Mouse (Mus musculus) forebrain, embryonic 14.5 days (tissue): ENCODE data around the gene Dnm3. TPM values are rescaled to one million over a fixed set of nuclear protein-coding genes. Genes with fewer than 3 reads are reported as not detected.
A peak's percentile ranks its signal among the peaks of the same experiment; 100 is the strongest.

Experiments
- ATAC-seq: fragments of 200-750 bp; cut with Nextera tagmentation; 2 replicates; pipeline ENCODE4 v1.8.0; 2017; ENCODE audit warnings: mild to moderate bottlenecking, moderate library complexity
- DNase-seq: peaks from one replicate; pipeline ENCODE4 v3.0.0-alpha.2; 2015; ENCODE audit warnings: low spot score
- H3K27ac ChIP-seq: fragments of 300-500 bp; sonication (generic); 2 replicates; pipeline ENCODE4 v1.5.1; 2014; ENCODE audit warnings: low read depth, mild to moderate bottlenecking, control low read depth, low read length, moderate library complexity
- H3K27me3 ChIP-seq: fragments of 300-500 bp; sonication (generic); replicated peaks from 2 replicates; pipeline ENCODE4 v1.6.1; 2014; ENCODE audit warnings: low read length, control low read depth, mixed read lengths; ENCODE audit not compliant: control insufficient read depth, insufficient read depth
- H3K36me3 ChIP-seq: fragments of 300-500 bp; sonication (generic); 2 replicates; pipeline ENCODE4 v1.6.1; 2014; ENCODE audit warnings: low read length, control low read depth; ENCODE audit not compliant: control insufficient read depth, insufficient read depth
- H3K4me1 ChIP-seq: fragments of 300-500 bp; sonication (generic); 2 replicates; pipeline ENCODE4 v1.6.1; 2014; ENCODE audit warnings: antibody characterized with exemption, low read length, control low read depth; ENCODE audit not compliant: control insufficient read depth, insufficient read depth
- H3K4me2 ChIP-seq: fragments of 300-500 bp; sonication (generic); 2 replicates; pipeline ENCODE4 v1.6.1; 2014; ENCODE audit warnings: mild to moderate bottlenecking, control low read depth, low read length
- H3K4me3 ChIP-seq: fragments of 300-500 bp; sonication (generic); 2 replicates; pipeline ENCODE4 v1.5.1; 2014; ENCODE audit warnings: low read depth, low read length, control low read depth
- H3K9ac ChIP-seq: fragments of 300-500 bp; sonication (generic); 2 replicates; pipeline ENCODE4 v1.6.1; 2014; ENCODE audit warnings: mild to moderate bottlenecking, low read length, control low read depth, moderate library complexity
- H3K9me3 ChIP-seq: fragments of 300-500 bp; sonication (generic); replicated peaks from 2 replicates; pipeline ENCODE4 v1.6.1; 2016; ENCODE audit warnings: low read length, control low read depth, mixed read lengths; ENCODE audit not compliant: control insufficient read depth
- WGBS: fragments of 180-500 bp; shearing (Covaris S2); extraction: QIAGEN DNeasy Blood & Tissue Kit; methylation state at CpG from one replicate; pipeline ENCODE4 v1.1.7; 2014; 5-methylcytosine and 5-hydroxymethylcytosine counted together
- polyA plus RNA-seq: library from polyadenylated mRNA; unstranded; fragments of >200 nt; fragmentation: Nextera tagmentation; extraction: Ambion mirVana; gene quantifications from 2 replicates; pipeline ENCODE4 v1.2.1, GENCODE M21; 2014

Gene Dnm3
- polyA plus RNA-seq, 1 experiment from 2014 or later: 20.6 TPM

- H3K9ac ChIP-seq: no peak overlapping the region
- H3K9me3 ChIP-seq: no peaks in the 10 kb centered on the region
- H3K27ac ChIP-seq: no peak overlapping the region
- H3K4me1 ChIP-seq: no peaks in the 10 kb centered on the region
- no peak overlapping the region for H3K4me3 ChIP-seq
- no peak for DNase-seq
- WGBS: 76% methylated on average over 8 of the region's 8 CpGs
- no peaks in the 10 kb centered on the region for H3K27me3 ChIP-seq
- no peak for ATAC-seq
- H3K36me3 ChIP-seq: no peaks in the 10 kb centered on the region
- H3K4me2 ChIP-seq: no peak overlapping the region
Measured at GRCm38 (mm10) chr1:162043788-162044717, 433.8 kb downstream of the Dnm3 start.

DNA sequence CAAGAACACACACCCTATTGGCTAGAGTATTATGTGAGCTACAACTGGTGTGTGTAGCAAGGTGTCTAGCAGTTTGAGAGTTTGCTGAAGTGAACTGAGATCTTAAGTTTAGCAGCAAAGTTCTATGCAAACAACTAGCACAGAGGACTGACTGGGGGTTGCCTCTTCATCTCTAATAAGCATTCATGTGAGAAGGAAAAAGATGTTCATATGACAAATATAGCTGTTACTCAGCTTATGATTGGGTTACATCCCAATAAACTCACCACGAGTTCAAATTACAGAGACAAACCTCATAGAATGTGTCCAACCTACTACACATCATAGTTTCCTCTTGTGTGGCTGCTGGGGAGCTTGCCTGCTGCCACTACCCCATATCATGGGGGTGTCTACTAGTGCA lies 434.6 kb downstream of the Dnm3 start:
- Histone ChIP-seq H3K4me3 (no peak overlapping the region), H3K36me3 (no peaks in the 10 kb centered on the region), H3K9me3 (no peaks in the 10 kb centered on the region), H3K9ac (no peak overlapping the region), H3K4me1 (no peaks in the 10 kb centered on the region), H3K27me3 (no peaks in the 10 kb centered on the region), H3K27ac (no peak overlapping the region), H3K4me2 (no peak overlapping the region)
- DNase-seq (no peak), ATAC-seq (no peak)
- 94% methylated on average over 1 of the region's 1 CpGs for WGBS

GRCm38 (mm10) chr1:162042384-162042783 lies 435.4 kb downstream of the Dnm3 start:
- Histone ChIP-seq H3K27ac (no peak overlapping the region), H3K9me3 (no peaks in the 10 kb centered on the region), H3K36me3 (no peaks in the 10 kb centered on the region), H3K27me3 (no peaks in the 10 kb centered on the region), H3K4me2 (no peak overlapping the region), H3K4me1 (no peaks in the 10 kb centered on the region; the same call in 1 of the 2 replicates), H3K4me3 (no peak overlapping the region), H3K9ac (no peak overlapping the region)
- WGBS: 89% methylated on average over 5 of the region's 5 CpGs
- DNase-seq (no peak), ATAC-seq (no peak)

- H3K9me3 ChIP-seq: no peaks in the 10 kb centered on the region
- ATAC-seq (no peak), DNase-seq (no peak)
- no peaks in the 10 kb centered on the region; the same call in 1 of the 2 replicates for H3K4me1 ChIP-seq
- H3K4me2 ChIP-seq: no peak overlapping the region
- no peak overlapping the region for H3K9ac ChIP-seq
- H3K27me3 ChIP-seq: no peaks in the 10 kb centered on the region
- no peak overlapping the region for H3K4me3 ChIP-seq
- H3K27ac ChIP-seq: no peak overlapping the region
- 91% methylated on average over 6 of the region's 6 CpGs for WGBS
- H3K36me3 ChIP-seq: no peaks in the 10 kb centered on the region
Measured at GRCm38 (mm10) chr1:162040490-162041274, 437.2 kb downstream of the Dnm3 start.

DNA sequence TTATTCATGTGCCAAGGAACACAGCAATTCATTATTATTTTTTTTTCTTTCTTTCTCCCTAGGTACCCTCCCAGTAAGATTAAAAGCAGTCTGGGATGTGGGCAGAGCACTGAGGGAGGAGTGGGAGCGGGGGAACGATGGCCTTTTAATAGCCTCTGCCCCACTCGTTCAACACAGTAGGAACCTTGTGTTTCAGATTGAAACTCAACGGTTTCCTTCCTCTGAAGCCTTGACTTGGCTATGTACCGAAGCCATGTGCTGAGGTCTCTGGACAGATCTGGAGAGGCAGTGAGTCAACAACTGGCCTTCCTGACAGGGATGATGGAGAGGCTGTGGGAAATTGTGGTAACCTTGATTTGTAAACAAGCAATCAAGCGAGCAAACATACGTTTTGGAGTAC lies 438.0 kb downstream of the Dnm3 start:
- H3K4me1 ChIP-seq: no peaks in the 10 kb centered on the region; the same call in 1 of the 2 replicates
- 72% methylated on average over 7 of the region's 7 CpGs for WGBS
- H3K4me3 ChIP-seq: no peak overlapping the region
- no peak overlapping the region for H3K4me2 ChIP-seq
- H3K9me3 ChIP-seq: no peaks in the 10 kb centered on the region
- no peaks in the 10 kb centered on the region for H3K36me3 ChIP-seq
- no peaks in the 10 kb centered on the region for H3K27me3 ChIP-seq
- H3K9ac ChIP-seq: no peak overlapping the region
- DNase-seq: no peak
- no peak for ATAC-seq
- H3K27ac ChIP-seq: no peak overlapping the region

GRCm38 (mm10) chr1:162039011-162039595 lies 438.7 kb downstream of the Dnm3 start:
- ATAC-seq: no peak

GRCm38 (mm10) chr1:162038431-162038830 lies 439.4 kb downstream of the Dnm3 start:
- no peaks in the 10 kb centered on the region for H3K27me3 ChIP-seq
- H3K9ac ChIP-seq: no peak overlapping the region
- no peak overlapping the region for H3K4me2 ChIP-seq
- no peak overlapping the region for H3K27ac ChIP-seq
- no peaks in the 10 kb centered on the region for H3K36me3 ChIP-seq
- H3K4me1 ChIP-seq: no peaks in the 10 kb centered on the region; the same call in 1 of the 2 replicates
- no peaks in the 10 kb centered on the region for H3K9me3 ChIP-seq
- ATAC-seq (no peak), DNase-seq (no peak)
- H3K4me3 ChIP-seq: no peak overlapping the region
- 73% methylated on average over 5 of the region's 5 CpGs for WGBS

More at GRCm38 (mm10) chr1:162039011-162039595, 438.7 kb downstream of the Dnm3 start:
- no peak for DNase-seq
- Histone ChIP-seq H3K4me2 (no peak overlapping the region), H3K4me1 (no peaks in the 10 kb centered on the region; the same call in 1 of the 2 replicates), H3K4me3 (no peak overlapping the region), H3K9me3 (no peaks in the 10 kb centered on the region), H3K36me3 (no peaks in the 10 kb centered on the region), H3K27ac (no peak overlapping the region), H3K27me3 (no peaks in the 10 kb centered on the region), H3K9ac (no peak overlapping the region)
- WGBS: 76% methylated on average over 9 of the region's 9 CpGs

- peak overlapping the region; percentile 15 for H3K27ac ChIP-seq
- no peak overlapping the region for H3K4me3 ChIP-seq
- DNase-seq (peak; percentile 71), ATAC-seq (peak; percentile 73)
- 50% methylated on average over 10 of the region's 10 CpGs for WGBS
- no peak overlapping the region for H3K4me2 ChIP-seq
- H3K36me3 ChIP-seq: no peaks in the 10 kb centered on the region
- no peak overlapping the region for H3K9ac ChIP-seq
- no peaks in the 10 kb centered on the region; the same call in 1 of the 2 replicates for H3K4me1 ChIP-seq
- H3K9me3 ChIP-seq: no peaks in the 10 kb centered on the region
- no peaks in the 10 kb centered on the region for H3K27me3 ChIP-seq
Measured at GRCm38 (mm10) chr1:162037968-162038421, 439.8 kb downstream of the Dnm3 start.
